Mouse (Mus musculus) monocyte, adult 2 months (primary cell): ENCODE measurements around the gene Polr3h.

Source experiments
- DNase-seq, 2 experiments: peaks; one replicate each; pipeline ENCODE4 v3.0.0; 2022; ENCODE audit warnings: low spot score in 2 of 2, low read depth in 1 of 2

Polr3h gene

GRCm38 (mm10) chr15:81949476-81950131 is 23.6 kb upstream of the Polr3h start:
- no peak for DNase-seq

- no peak for DNase-seq
These were observed 23.0 kb upstream of the Polr3h start for GRCm38 (mm10) chr15:81949076-81949475.

GRCm38 (mm10) chr15:81943176-81943749 is 17.2 kb upstream of the Polr3h start:
- no peak for DNase-seq

GRCm38 (mm10) chr15:81941010-81941409 is 15.0 kb upstream of the Polr3h start:
- no peak for DNase-seq

- no peak for DNase-seq
These were observed 14.2 kb upstream of the Polr3h start for GRCm38 (mm10) chr15:81940219-81940618.

- no peak for DNase-seq
These were observed 13.7 kb upstream of the Polr3h start for GRCm38 (mm10) chr15:81939774-81940173.

- no peak for DNase-seq
These were observed 13.2 kb upstream of the Polr3h start for GRCm38 (mm10) chr15:81939157-81939715.

- no peak for DNase-seq
These were observed 12.2 kb upstream of the Polr3h start for GRCm38 (mm10) chr15:81938246-81938645.

GRCm38 (mm10) chr15:81937098-81937972 is 11.3 kb upstream of the Polr3h start:
- no peak for DNase-seq

GRCm38 (mm10) chr15:81936679-81937078 is 10.6 kb upstream of the Polr3h start, which contains the start of gene Csdc2:
Csdc2 (plus strand) TSS chr15:81936759.
- DNase-seq: no peak

GRCm38 (mm10) chr15:81935869-81936637 is 10.0 kb upstream of the Polr3h start:
- DNase-seq: no peak

GRCm38 (mm10) chr15:81933986-81934385 is 7.9 kb upstream of the Polr3h start:
- no peak for DNase-seq

GRCm38 (mm10) chr15:81932951-81933470 is 7.0 kb upstream of the Polr3h start:
- no peak for DNase-seq

- no peak for DNase-seq
These were observed 2.2 kb upstream of the Polr3h start for GRCm38 (mm10) chr15:81928277-81928676.

GRCm38 (mm10) chr15:81927741-81928140 is 1.7 kb upstream of the Polr3h start:
- no peak for DNase-seq

- no peak for DNase-seq
These were observed 394 bp upstream of the Polr3h start for GRCm38 (mm10) chr15:81926446-81926822.

- DNase-seq: no peak
These were observed 1.1 kb downstream of the Polr3h start for GRCm38 (mm10) chr15:81924933-81925332.

GRCm38 (mm10) chr15:81921255-81921654 is 4.8 kb downstream of the Polr3h start:
- no peak for DNase-seq

GRCm38 (mm10) chr15:81920546-81921217 is 5.4 kb downstream of the Polr3h start:
- DNase-seq: no peak

- DNase-seq: no peak
These were observed 7.0 kb downstream of the Polr3h start for GRCm38 (mm10) chr15:81919062-81919461.
